Mouse (Mus musculus): ENCODE data around the gene Canx.
"Not testable (repeated sequence)": the region's sequence is repeated elsewhere in the genome, so short reads cannot be mapped to it uniquely, and the experiment has no call there.

Gene Canx

GRCm38 (mm10) chr11:50329378-50329777, 3.9 kb upstream of the Canx start:
- no peak for DNase-seq

GRCm38 (mm10) chr11:50328075-50328625, 2.7 kb upstream of the Canx start:
- DNase-seq = no peak

DNA sequence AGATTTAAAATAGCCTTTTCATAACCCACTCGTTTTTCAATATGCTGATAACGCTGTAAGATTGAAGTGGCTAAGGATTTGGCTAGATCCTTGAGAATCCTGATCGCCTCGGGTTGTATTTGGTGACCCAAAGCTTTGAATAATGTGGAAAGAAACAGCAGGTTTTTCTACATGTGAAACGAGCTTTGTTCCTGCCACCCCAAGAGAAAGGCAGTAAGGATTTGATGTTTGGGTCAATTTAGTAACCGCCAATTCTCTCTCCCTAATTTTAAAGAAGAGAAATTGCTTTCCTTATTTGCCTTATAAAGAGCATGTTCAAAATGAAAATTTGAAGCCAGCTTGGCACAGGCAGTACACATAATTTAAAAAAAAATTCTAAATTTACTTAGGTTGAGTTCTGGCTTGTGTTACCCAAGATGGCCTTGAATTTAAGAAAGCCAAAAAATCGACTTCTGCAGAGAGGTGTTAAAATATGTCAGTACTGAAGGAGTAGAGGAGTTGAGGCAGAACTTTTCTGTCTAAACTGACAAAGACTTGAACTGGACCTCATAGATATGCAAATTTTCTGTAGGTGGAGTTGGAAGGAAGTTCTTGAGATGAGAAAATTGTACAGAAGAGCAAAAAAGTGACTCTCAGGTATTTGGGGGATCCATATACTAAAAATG, 961 bp upstream of the Canx start:
- no peak for DNase-seq

DNA sequence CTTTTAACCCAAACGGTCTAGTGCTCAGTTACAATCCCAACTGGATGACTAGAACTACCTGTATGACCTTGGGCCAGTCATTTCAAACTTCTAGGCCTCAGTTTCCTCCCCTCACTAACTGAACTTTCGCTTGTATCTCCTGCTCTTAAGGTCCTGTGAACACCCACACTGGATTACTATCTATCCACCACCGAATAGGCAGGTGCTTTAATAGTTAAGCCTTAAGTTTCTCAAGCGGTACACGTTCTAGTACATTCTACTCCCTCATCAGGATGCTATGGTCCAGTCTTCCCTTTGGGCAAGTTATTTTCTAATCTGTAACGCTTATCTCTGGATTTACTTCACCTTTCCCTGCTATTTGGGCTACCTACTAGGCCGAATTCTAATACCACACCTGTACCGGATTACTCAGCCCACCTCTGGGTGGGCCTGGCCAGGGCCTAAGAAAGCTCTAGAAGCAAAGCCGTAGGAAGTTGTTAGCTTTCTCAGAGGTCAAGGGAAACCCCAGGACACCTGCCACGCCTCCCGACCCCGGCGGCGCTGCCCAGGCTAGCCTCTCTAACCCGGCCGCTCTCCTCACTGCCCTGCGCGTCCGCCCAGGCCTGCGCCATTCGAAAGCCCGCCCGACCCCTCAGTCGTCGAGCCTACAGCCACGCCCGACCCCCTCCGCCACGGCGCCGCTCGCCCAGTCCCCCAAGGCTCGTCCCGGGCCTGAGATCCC, 562 bp downstream of the Canx start:
- DNase-seq = no peak

DNA sequence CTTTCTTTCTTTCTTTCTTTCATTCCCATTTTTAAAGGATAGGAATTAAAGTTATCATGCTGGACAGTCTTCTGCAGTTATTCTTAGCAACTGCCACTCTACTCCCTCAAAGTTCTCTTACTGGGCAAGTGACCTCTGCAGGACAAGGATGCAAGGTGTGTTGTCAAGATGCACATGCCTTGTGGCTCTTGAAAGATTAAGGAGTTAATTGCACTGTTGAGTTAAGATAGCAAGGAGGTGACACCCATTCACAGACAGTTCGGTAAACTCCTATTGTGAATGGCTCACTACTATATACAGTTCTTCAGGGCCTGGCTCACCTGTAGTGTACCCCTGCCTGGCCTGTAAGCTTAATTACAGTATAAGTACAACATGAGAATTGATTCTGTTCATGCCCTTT, 1.6 kb downstream of the Canx start:
- no peak for DNase-seq

GRCm38 (mm10) chr11:50322345-50322744, 3.1 kb downstream of the Canx start:
- DNase-seq = no peak

DNA sequence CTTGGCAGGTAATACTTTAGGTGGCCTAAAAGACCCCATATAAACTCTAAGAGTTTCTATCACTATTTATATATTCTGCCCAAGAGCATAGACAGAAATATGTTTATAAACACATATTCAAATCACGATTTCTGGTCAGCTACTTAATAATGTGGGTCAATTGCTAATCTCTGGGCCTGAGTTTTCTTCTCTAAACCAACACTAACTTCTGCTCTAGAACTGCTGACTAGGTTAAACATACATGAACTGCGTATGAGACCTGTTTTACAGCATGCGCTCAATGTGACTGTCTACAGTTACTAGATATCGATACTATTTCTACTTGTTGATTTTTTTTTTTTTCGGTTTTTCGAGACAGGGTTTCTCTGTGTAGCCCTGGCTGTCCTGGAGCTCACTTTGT, 4.2 kb downstream of the Canx start:
- no peak for DNase-seq

- DNase-seq = not testable (repeated sequence)
These were observed 6.1 kb downstream of the Canx start for GRCm38 (mm10) chr11:50319343-50319742.

- DNase-seq = no peak
These were observed 12.7 kb downstream of the Canx start for GRCm38 (mm10) chr11:50312803-50313202.

DNA sequence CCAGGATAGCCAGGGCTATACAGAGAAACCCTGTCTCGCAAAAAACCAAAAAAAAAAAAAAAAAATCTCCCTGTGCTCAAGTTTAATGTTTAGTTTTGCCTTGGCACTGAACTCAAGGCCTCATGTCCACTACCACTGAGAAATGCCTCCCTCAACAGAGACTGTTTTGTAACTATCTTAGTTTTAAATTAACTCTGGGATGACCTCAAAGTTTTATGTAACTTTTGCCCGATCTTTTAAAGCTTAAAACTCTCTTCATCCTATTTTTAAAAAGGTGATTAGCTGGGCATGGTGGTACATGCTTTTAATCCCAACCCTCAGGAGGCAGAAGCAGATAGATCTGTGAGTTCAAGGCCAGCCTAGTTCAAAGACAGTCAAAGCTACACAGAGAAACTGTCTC, 22.1 kb downstream of the Canx start:
- no peak for DNase-seq

DNA sequence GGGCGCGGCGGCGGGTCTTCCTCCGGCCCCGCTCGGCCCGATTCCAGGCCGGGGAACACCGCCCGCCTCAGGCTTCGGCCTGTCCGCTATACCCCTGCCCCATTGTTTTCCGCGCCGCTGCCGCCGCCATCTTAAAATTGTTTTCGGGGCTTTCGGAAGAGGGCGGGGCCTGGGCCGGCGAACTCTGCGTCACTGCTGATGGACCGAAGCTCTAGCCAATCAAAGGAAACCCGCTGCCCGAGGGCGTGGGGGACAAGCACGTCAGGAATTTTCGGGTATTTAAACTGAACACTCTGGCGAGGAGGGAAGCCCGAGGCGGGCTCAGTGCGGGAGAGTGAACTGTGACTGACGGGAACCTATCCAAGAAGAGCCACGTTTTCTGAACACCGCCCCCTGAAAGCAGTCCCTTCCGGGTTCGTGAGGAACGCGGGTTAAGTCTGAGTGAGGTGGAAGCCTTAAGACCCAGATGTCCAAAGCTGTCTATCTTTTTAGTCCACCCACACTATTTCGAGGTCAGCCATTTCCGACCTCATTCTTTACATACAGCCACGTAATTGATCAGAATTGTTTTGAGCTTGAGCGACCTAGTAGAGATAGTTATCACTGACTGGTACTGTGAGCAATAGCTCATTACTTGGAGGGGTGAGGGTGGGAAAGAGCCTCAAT, 33.1 kb downstream of the Canx start, which contains the start of gene Maml1:
Gene Maml1, minus strand, starts transcription at position 122 of the 666 bp plus-strand sequence.
- DNase-seq = peak; percentile 93

GRCm38 (mm10) chr11:50291321-50292165, 33.9 kb downstream of the Canx start:
- DNase-seq = peak; percentile 43

DNA sequence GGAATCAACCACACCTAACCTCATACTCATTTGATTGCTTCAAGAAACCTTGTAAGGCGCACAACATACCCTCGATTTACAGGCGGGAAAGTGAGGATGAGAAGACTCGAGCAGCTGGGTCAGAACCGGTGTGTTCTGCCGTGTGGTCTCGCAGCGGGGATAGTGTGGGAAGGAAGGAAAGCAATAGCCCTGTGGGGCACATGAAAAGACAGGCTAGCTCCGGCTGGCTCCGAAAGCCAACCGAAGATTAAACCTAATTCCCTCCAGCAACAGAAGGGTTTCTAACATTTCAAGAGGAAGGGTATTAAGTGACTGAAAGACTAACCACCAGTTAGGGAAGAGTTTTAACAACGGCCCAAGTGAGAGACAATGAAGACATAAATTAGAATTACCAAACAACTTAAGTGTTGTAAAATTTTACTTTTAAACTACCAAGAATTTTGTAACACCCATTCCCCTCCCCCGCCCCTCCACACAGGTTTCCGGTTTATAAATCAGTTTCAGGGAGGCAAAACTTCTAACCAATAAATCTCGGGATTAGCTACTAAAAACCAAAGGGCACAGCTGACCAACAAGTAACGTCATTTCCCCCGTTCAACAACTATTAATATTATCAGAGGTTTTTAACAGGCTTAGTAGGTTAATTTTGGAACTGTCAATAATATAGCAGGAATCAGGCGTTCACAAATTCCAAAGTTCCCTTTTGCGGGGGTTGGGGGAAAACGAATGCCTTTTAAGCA, 34.8 kb downstream of the Canx start:
- DNase-seq = no peak

DNA sequence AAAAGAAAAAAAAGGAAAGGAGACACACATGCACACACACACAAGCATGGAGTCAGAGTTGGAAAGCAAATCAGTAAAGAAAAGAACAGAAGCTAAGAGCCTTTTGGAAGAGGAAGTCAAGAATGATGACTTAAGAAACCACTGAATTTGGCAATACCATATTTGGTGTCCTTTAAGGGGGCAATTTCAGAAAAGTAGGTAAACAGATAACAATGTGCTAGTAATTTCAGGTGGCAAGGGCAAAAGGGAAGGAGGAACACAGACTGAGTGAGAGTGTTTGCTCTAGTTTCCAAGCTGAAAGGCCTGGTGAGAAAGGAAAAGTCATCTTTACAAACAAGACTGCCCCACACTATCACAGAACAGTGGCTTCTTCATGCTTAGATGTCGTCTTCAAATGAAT, 39.0 kb downstream of the Canx start:
- DNase-seq = no peak

DNA sequence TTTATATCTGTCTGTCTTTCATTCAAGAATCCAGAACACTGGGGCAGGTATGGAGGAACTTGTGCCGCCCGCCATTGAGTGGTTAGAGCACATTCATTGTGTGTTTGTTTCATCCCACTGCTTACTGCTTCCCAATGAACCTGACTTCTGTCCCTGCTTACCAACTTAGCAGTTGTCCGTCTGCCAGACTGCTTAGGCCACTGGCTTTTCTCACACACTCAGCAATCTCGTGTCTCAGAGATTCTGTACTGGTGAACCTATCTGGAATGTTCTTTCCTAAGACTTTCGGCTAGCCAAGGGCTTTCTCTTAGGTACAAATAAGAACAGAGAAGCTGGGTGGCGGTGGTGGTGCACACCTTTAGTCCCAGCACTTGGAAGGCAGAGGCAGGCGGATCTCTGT, 39.8 kb downstream of the Canx start:
- no peak for DNase-seq

DNA sequence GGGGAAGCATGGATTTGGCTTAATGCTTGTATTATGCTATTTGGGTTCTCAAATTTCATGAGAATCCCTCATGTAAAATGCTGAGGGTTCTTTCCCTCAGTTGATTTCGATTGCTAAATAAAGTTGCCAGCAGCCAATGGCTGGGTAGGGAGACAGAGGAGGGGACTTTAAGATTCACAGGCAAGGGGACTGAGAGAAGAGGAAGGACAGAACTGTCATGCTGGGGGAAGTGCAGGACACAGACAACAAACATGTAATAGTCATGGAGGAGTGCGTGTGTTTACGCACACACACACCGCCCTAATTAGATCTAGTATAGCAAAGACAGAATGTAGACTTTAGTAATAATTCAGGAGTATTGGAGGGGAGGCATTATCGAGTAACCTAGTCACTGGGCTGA, 40.2 kb downstream of the Canx start:
- DNase-seq = no peak

DNA sequence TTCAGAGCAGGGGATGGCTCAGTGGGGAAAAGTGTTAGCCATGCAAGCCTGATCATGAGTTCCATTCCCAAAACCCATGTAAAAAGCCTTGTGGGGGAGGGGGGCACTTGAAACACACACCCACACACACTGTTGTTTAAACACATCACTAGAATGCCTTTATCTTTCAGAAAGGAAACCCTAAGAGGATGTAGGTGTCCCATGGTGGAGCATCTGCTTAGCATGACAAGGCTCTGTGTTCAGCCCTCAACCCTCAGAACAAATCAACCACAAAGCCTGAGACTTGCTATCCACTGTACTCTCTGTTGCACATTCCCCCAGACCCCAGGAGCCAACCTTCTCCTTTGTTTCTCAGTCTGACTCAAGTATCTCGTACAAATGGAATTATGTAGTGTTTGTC, 45.4 kb downstream of the Canx start:
- DNase-seq = no peak

DNA sequence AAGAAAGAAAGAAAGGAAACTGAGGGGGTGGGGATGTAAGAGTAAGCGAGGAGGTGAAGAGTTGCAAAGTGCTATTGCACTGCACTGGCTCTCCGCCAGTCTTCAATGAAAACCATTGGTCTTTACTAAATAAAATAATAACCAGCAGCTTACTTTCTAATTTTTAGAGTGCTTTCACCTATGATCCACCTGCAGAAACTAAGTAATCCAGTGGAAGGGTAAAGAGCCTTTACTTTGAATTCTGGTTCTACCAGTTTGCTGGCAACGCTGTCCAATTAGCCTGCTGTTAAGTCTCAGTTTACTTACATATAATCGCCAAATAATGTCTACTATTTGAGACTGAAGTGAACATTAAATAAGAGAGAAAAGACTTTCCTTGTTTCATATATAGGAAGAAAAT, 46.5 kb downstream of the Canx start:
- no peak for DNase-seq

DNA sequence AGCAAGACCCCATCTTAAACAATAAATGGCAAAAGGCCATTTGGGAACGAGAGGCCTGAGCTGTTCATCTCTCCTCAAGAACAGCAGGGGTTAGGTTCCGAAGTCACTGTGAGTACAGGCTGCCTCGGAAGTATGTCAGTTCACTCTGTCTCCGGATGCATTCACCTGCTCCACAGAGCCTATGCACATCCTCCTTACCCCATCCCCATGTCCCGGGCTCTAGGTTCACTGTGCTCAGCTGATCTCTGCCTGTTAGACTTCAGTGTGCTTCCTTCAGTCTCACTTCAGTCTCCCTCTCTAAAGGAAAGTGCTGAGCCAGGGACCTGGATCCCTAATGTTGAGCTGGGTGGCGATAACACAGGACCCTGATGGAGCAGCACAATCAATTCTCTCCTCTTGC, 47.8 kb downstream of the Canx start:
- no peak for DNase-seq

DNA sequence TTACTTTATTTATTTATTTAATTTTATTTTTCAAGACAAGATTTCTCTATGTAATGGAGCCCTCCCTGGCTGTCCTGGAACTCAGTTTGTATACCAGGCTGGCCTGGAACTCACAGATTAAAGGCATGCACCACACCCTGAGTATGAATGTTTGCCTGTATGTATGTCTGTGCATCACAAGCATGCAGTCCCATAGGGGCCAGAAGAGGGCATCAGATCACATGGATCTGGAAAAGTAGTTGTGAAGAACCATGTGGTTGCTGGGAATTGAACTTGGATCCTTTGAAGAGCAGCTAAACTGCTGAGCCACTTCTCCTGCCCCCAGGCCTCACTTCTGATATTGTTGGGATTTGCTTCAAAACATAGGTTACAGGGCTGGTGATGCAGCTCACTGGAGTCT, 48.4 kb downstream of the Canx start:
- DNase-seq = no peak

DNA sequence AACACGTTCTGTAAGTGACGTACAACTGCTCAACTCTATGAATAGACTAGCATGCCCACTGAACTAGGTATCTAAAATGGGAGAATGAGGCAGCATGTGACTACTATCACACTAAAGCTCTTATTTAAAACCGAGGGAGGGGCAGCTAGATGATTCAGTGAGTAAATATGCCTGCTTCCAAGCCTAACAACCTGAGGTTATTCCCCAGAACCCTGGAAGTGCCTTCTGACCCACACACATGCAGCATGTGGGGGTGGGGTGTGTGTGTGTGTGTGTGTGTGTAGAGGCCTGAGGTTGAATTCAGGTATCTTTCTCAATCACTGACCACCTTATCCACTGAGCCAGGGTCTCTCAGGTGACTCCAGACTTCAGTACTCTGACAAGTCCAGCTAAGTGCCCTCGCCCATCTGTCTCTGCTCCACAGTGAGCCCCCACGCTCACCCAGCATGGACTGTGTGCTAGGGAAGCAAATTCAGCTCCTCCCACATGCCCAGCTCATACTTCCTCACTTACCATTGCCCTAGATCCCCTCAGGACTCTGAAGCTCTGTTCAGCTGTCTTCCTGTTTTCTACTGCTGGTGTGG, 49.8 kb downstream of the Canx start:
- DNase-seq = no peak

- DNase-seq = no peak
These were observed 50.4 kb downstream of the Canx start for GRCm38 (mm10) chr11:50275077-50275476.
